Mouse (Mus musculus) spleen, adult 18-20 months (tissue): Measurements from ENCODE around the gene Igfn1.

Source experiments
- DNase-seq, 2 experiments: peaks; one replicate each; pipeline ENCODE4 v3.0.0; 2022; ENCODE audit warnings: mixed read lengths in 2 of 2

The Igfn1 gene

GRCm38 (mm10) chr1:135925848-135926247 lies 80.3 kb downstream of the Igfn1 start:
- no peak for DNase-seq

GRCm38 (mm10) chr1:135924377-135924994 lies 81.7 kb downstream of the Igfn1 start:
- no peak for DNase-seq

GRCm38 (mm10) chr1:135923229-135923628 lies 82.9 kb downstream of the Igfn1 start:
- no peak for DNase-seq

- DNase-seq = no peak
Observed at GRCm38 (mm10) chr1:135918644-135919407, 87.3 kb downstream of the Igfn1 start, which contains the start of gene Pkp1. Gene Pkp1 (minus strand): TSS chr1:135919207.

GRCm38 (mm10) chr1:135917206-135917605 lies 88.9 kb downstream of the Igfn1 start:
- DNase-seq = no peak

GRCm38 (mm10) chr1:135916486-135917058 lies 89.6 kb downstream of the Igfn1 start:
- no peak for DNase-seq

- DNase-seq = no peak
Observed at GRCm38 (mm10) chr1:135913657-135914056, 92.5 kb downstream of the Igfn1 start.

GRCm38 (mm10) chr1:135909381-135909780 lies 96.8 kb downstream of the Igfn1 start:
- DNase-seq = no peak

GRCm38 (mm10) chr1:135906736-135907135 lies 99.4 kb downstream of the Igfn1 start:
- no peak for DNase-seq
